Mouse (Mus musculus) B cell, adult 2 months (primary cell): Measurements from ENCODE around the gene Gas2.

ENCODE experiments used
- DNase-seq, 2 experiments: peaks; one replicate each; pipeline ENCODE4 v3.0.0; 2022

The Gas2 gene

DNA sequence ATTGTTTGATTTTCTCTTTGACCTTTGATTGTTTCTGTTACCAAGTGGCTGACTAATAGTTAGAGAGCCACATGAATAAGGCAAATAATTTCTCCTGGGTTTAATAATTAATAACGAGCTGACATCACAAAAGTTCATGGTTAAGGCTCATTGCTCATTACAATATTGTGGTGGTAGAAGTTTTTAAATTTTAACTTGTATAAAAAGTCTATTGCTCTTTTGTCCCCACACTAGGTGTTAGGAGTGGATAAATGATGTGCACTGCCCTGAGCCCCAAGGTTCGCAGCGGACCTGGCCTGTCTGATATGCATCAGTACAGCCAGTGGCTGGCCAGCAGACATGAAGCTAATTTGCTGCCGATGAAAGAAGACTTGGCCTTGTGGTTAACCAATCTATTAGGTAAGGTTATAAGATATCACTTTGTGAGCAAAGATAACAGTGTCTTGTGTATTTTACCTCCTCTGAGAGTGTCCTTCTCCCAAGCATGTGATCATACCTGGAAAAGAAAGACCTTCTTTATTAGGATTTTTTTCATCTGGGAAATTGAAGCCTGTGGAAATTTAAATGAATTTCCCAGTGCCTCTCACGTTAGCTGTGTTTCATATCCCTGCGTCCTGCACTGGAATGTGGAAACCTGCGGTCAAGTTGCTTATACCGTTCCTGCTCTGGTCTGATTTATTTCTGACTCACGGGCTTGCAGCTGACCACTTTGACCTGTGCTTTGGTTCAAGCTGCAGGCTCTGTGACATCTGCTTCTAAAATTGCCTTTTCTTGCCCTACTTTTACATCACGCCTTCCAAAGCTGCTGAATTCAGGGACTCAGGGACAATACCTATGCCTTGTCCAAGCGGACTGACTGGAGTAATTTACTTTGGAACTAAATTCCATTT is 26.1 kb downstream of the Gas2 start:
- no peak for DNase-seq

GRCm38 (mm10) chr7:51889601-51890000 is 27.8 kb downstream of the Gas2 start:
- no peak for DNase-seq

GRCm38 (mm10) chr7:51892224-51892965 is 30.6 kb downstream of the Gas2 start:
- no peak for DNase-seq

DNA sequence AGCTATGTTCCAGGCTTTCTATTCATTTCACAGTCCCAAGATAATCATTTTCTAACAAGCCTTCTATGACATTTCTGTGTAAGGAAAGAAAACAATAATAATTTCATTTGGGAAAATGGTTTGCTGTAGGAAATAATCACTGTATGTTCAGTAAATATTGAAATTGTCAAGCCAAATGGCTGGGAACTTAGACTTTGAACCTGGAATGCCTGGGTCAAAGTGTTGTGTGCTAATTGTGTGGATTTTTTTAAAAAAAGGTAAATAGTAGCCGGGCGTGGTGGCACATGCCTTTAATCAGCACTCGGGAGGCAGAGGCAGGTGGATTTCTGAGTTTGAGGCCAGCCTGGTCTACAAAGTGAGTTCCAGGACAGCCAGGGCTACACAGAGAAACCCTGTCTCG is 31.2 kb downstream of the Gas2 start:
- no peak for DNase-seq

GRCm38 (mm10) chr7:51894133-51894801 is 32.5 kb downstream of the Gas2 start:
- DNase-seq, result no peak

GRCm38 (mm10) chr7:51894939-51895338 is 33.1 kb downstream of the Gas2 start:
- no peak for DNase-seq

DNA sequence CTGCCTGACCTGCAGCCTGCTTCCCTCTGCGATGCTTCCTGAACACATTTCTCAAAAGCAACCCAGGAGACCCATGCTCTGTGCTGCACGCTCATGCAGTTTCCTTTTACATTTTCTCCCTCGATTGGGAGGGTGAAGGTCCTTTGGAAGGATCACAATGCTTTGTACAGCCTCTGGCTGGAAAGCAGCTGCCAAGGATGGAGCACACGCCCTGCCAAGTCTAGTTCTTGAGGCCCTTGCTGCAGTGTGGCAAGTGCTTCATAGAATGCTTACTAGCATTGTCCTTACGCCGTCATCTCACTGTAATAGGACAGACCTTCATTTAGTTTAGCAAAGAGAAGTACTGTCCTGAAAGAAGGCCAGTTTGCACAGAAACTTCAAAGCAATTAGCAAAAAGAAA is 37.3 kb downstream of the Gas2 start:
- DNase-seq, result no peak

DNA sequence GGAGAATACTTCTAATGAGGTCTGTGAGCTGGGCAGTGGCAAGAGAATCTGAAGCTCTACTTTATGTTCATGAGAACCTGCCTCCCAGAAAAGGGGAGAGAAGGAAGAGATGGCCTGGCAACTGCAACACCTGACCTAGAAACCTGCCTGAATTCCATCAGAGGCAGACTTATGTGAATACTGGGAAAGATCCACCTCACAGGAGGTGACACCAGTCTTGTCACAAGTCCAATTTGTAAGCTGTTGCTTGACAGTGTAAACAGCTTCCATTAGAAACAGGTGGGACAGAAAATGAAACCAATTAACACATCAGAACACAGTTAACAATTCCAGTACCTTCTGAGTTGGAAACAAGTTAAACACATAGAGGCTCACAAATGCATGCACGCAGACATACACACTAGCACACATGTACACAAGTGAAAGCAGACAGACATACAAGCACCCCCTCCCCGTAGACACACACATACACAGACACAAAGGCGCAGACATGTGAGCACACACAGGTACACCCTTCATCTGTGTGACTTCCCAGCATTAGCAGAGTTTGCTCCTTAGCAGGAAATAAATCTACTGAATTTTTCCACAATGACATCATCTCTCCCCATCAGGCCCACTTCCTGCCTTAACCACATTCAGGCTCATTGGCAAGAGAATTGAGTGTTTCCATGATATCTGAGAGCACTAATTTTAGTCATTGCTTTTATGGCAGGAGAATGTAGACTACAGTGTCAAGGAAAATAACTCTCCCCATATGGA is 51.7 kb downstream of the Gas2 start:
- no peak for DNase-seq

DNA sequence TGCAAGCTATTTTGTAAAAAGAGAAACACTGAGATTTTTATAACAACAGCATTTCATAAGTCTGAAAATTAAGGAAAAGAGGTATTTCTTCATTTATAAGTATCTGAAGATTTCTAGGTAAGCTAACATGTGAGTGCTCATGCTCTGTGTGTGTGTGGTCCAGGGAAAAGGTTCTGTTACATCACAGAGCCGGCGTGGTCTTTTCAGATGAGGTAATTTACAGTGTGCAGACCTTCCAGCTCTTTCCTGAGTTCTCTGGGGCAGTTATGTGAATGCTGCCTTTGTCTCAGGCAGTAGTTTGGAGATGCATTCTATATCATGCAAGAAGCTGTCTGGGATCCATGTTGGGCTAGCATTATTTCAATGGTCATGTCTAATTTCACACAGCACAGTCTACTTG is 52.3 kb downstream of the Gas2 start:
- DNase-seq, result no peak

DNA sequence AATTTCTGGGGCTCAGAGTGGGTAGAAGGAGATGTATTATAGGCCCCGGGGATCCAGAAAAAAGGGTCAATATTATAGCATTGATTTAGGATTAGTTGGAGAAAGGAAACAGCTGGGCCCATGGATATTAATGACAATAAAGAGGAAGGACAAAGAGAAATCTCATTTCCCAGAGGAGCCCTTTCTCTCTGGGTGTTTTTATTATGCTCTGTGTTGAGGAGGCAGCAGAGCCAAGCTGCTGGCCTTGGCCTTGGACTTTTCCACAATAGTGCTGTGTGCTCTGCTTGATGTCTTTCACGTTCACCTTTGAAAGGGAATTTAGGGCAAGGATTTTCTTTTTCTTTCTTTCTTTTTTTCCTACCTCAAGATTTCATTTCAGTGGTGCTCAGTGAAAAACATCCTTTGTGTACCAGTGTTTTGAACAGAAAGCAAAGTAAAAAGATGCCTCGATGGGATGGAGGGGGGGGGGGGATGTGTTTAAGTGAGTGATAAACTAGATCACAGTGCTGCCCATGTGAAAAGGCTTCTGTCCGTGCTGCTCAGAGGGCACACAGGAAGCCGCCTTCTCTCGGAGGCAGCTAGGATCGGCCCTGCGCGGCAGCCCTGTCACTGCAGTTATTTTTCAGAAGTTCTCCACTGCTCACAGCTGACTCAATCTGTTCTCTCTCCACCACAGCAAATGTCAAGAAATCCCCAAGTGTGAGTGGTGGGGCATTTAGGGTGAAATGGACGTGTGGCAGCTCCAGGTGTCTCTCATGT is 67.1 kb downstream of the Gas2 start:
- DNase-seq, result no peak

- DNase-seq, result no peak
Measured at GRCm38 (mm10) chr7:51931217-51931616, 69.4 kb downstream of the Gas2 start.

DNA sequence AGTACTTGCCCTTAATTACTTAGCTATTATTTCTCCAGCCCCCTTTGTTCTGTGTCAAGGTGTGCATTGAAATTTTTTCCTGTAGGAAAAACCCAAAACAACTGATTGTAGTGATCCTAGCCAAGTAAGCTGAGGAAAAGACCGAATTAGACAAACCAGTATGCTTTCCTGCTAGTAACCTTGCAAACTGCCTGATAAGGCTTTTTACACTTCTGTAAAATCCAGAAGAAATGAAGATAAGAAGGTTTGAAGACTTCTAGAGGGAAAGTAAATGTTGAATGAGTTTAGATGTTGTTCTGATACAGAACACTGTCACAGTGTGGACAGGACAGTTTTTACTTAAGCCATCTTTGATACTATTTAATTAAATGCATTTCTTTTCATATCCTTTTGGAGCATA is 75.5 kb downstream of the Gas2 start:
- no peak for DNase-seq

DNA sequence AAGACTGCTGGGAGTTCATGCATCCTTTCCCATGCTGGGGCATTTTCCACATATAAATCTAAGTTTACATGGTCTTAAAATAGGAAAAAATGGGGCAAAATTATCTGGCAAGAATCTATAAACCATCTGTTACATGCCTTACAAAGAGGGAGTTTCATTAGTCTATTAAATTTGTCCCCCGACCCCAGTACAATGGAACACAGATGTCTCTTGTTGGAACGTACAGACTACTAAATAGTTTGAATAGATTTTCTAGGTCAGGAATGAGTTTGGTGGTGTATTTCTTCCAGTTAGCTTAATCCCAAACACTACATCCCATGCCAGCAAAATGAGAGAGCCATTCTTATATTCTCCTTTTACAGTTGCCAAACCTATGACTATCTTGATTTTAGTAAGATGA is 78.6 kb downstream of the Gas2 start:
- DNase-seq, result no peak

DNA sequence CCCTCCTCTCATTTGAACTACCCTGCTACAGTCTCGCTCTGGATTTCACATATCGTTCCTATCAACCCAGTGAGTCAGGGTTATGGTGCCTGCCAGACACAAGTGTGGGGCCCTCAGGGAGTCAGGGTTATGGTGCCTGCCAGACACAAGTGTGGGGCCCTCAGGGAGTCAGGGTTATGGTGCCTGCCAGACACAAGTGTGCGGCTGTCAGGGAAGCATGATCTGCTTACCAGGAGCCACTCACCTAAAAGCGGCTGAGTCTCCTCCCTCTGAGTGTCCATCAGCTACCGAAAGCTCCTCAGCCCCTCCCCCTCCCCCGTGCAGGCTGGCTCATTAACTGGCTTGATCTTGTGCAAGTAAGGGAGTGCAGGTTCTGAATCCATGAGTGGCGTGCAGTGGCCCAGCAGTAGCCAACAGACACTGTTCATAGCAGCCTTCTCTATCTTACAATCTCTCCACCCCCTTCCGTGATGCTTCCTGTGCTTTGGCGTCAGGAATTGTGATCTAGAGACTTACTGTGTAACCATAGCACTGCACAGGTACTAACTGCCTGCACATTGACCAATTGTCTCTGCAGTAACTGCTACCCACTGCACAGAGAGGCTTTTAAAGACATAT is 93.7 kb downstream of the Gas2 start:
- no peak for DNase-seq

DNA sequence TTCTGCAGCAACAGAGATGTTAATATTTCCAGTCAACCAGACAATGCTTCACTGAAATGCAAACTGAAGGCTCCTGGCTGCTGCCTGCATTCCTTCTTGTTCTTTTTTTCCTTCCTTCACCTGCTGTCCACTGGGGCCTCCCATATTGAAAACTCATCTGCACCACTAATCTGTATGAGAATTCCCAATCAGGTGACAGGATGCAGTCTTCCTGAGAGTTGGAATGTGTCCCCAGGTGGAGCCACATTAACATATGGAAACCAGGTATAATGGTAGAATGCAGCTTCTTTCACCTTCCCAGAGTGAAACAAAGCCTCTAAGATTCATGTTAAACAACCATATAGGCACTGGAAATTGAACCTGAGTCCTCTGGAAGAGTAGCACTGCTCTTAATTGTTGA is 96.0 kb downstream of the Gas2 start:
- DNase-seq, result no peak

DNA sequence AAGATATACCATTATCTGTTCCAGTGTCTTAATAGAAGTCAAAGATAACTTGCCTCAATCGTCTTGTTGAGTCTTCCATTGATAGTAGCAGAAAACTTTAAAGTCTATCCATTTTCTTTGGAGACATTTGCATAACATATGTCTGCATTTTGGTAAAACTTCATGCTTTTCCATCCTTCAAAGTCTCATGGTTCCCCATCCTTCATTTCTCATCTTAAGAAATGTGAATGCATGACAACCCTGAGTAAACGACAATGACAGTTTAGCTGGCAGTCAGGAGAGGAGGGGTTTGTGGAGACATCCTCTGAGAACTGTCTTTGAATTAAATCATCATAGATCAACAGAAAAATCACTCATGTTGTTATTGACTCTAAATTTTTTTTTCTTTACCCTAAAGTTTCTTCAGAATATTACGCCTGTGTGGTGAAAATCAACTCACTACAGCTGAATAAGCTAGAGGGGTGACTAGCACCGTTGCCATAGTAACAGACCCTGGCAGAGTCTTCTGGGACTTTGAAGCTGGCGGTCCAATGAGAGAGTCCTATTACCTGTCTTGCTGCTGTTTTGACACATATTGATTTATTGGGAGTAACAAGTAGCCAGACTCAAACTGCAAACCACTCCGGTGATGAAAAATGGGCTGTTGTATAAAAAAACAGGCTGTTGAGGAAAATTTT is 99.0 kb downstream of the Gas2 start:
- no peak for DNase-seq

DNA sequence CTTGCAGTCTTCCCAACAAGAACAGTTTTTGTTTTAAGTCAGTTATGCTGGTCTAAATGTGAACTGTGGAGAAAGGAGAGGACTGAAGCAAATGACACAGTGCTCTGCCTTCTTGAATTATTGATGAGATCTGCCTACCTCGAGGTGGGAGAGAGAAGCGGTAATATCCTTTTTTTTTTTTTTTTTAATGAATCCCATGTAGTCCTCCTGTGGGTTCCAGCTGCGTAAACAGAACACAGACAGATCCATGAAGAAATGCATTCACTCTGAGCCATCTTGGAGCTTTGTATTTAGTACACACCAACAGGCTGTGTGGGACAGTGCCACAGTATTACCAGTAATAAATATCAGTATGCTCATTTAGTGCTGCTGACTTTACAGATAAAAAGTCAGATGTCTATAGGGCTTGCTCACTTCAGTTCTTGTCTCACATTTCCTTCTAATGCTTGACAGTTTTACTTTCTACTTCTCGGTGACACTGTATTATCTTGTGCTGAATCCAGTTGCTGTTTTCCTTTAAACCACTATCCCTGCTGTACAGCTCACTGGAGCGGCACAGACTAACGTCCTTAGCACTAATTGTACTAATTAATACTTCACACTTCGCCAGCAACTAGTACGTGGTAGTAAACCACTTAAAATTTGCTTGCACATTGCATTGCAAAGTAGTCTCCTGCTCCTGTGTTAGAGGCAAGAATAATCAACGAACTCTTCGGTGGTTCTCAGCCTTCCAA is 100.6 kb downstream of the Gas2 start:
- no peak for DNase-seq

DNA sequence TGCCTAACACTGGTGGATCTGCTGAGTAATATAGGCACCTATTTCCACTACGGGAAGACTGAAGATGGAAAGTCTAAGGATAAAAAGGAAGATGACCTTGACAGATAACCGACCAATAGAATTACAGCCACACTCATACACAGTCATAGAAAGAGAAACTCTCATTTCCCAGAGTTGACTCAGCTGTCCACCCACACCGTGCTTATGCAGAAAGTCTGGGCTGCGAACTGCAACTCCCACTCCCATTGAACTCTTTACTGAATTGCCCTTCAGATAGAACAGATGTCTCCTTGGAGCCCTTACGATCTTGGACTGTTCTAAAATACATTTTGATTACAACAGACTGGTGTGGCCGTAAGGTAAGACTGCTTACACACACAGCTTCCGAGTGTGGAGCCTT is 102.9 kb downstream of the Gas2 start:
- DNase-seq, result no peak

GRCm38 (mm10) chr7:51967581-51967980 is 105.8 kb downstream of the Gas2 start:
- DNase-seq, result no peak

GRCm38 (mm10) chr7:51969379-51969778 is 107.6 kb downstream of the Gas2 start:
- DNase-seq, result no peak
